16 mouse cellular contexts compared by ENCODE assay signal in the genomic region with DNA sequence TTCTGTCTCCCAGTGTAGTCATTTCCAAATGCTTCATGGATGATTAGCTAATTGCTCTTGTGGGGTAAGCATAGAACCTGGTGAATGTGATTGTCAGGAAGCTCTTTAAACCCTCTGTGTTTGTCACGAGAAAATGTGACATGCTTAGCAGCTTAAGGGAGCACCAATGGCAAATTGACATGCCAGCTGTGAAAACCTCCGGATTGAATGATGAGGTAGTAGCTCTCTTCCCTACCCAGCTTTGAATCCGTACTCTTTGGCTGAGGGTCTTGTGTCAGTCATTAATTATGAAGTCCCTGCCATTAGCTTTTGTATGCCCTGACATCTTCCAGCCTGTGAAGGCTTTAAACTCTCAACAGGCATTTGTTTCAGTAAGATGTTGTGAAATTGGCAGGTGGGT.
DNase-seq lines count a peak whose midpoint lies in the region; ATAC-seq lines count a peak whose summit lies in the region.
"Had no signal": no experiment of that assay in that cellular context is flagged by ENCODE, and none has a peak within 500 bp of the region (broad histone marks: within the 10 kb centered on the region; RNA-seq: fewer than 3 reads in every experiment).

No protein-coding gene starts in this region.

- no peaks in the 10 kb centered on the region for H3K36me3 ChIP-seq in neural tube, embryonic 15.5 days
- H3K36me3 ChIP-seq in forebrain, embryonic 14.5 days (ENCODE audit: control insufficient read depth, insufficient read depth, low read length): no peaks in the 10 kb centered on the region
- H3K36me3 ChIP-seq: heart, embryonic 15.5 days had no signal

- no peak overlapping the region for H3K4me2 ChIP-seq in neural tube, embryonic 15.5 days
- no peak overlapping the region for H3K4me2 ChIP-seq in forebrain, embryonic 14.5 days (ENCODE audit: low read length)
- H3K4me2 ChIP-seq: heart, embryonic 15.5 days had no signal

- H3K9ac ChIP-seq in neural tube, embryonic 15.5 days (replicated peaks): no peak overlapping the region
- H3K9ac ChIP-seq in forebrain, embryonic 14.5 days (ENCODE audit: low read length): no peak overlapping the region
- H3K9ac ChIP-seq: heart, embryonic 15.5 days had no signal

- DNase-seq in neural tube, embryonic 10.5 days (ENCODE audit: extremely low spot score, low spot score): peak; percentile 18
- DNase-seq in forebrain, embryonic 14.5 days (ENCODE audit: low spot score): peak; percentile 45
- peak; percentile 37 for DNase-seq in mesoderm, embryonic 11.5 days (ENCODE audit: low read depth, low spot score)
- no peak for DNase-seq in testis, postnatal 14 days (ENCODE audit: low spot score)
- DNase-seq in kidney, postnatal 36 days: no peak
- no peak for DNase-seq in frontal cortex, postnatal 36 days (ENCODE audit: low spot score in 2 of 2)
- DNase-seq: adrenal gland, postnatal 10 days; cerebellum, adult 18-20 months; gastrocnemius, postnatal 14 days; heart, adult 2 months; kidney, adult 9 months; lung, postnatal 14 days; right cerebral cortex, postnatal 4 days had no signal

- H3K4me1 ChIP-seq in neural tube, embryonic 15.5 days: 0 out of 2 replicates have a peak, but pooled peaks cover 2% of the 10 kb centered on the region
- H3K4me1 ChIP-seq in forebrain, embryonic 14.5 days (ENCODE audit: control insufficient read depth, insufficient read depth, low read length): no peaks in the 10 kb centered on the region
- H3K4me1 ChIP-seq: heart, embryonic 15.5 days; megakaryocyte, embryonic 14.5 days had no signal

- H3K9me3 ChIP-seq in neural tube, embryonic 15.5 days (replicated peaks): no peaks in the 10 kb centered on the region
- H3K9me3 ChIP-seq in forebrain, embryonic 14.5 days (replicated peaks; ENCODE audit: control insufficient read depth, low read length): no peaks in the 10 kb centered on the region
- H3K9me3 ChIP-seq: heart, embryonic 15.5 days; megakaryocyte, embryonic 14.5 days had no signal

- no peaks in the 10 kb centered on the region for H3K27me3 ChIP-seq in neural tube, embryonic 15.5 days (replicated peaks)
- no peaks in the 10 kb centered on the region for H3K27me3 ChIP-seq in forebrain, embryonic 14.5 days (replicated peaks; ENCODE audit: control insufficient read depth, insufficient read depth, low read length)
- H3K27me3 ChIP-seq: heart, embryonic 15.5 days; megakaryocyte, embryonic 14.5 days had no signal

- no peak for ATAC-seq in neural tube, embryonic 15.5 days (ENCODE audit: low FRiP score)
- peak; percentile 50; the same call in 1 of the 2 replicates for ATAC-seq in forebrain, embryonic 14.5 days

- no peak overlapping the region for H3K27ac ChIP-seq in neural tube, embryonic 15.5 days (replicated peaks)
- 0 out of 2 replicates have a peak overlapping the region, but pooled peaks have one; percentile 21 for H3K27ac ChIP-seq in forebrain, embryonic 14.5 days (ENCODE audit: low read depth, low read length)
- H3K27ac ChIP-seq: heart, adult 2 months; heart, embryonic 15.5 days had no signal

- 6% methylated on average over 3 of the region's 3 CpGs for WGBS in neural tube, embryonic 15.5 days
- WGBS in forebrain, embryonic 14.5 days: 22% methylated on average over 3 of the region's 3 CpGs

- H3K4me3 ChIP-seq in neural tube, embryonic 15.5 days (replicated peaks): no peak overlapping the region
- H3K4me3 ChIP-seq in forebrain, embryonic 14.5 days (ENCODE audit: low read depth, low read length): no peak overlapping the region
- H3K4me3 ChIP-seq: heart, adult 2 months; heart, embryonic 15.5 days; megakaryocyte, embryonic 14.5 days had no signal

Comparison
In these comparisons a context has a peak if more than half of its experiments do, and no peak if none do; other contexts are left out.
1. DNase-seq: peak in neural tube, embryonic 10.5 days (single experiment), forebrain, embryonic 14.5 days (single experiment) and mesoderm, embryonic 11.5 days (single experiment); none in testis, postnatal 14 days (single experiment), kidney, postnatal 36 days (0 of 2) and frontal cortex, postnatal 36 days (0 of 2).